Mouse (Mus musculus) mesoderm, embryonic 11.5 days (tissue): ENCODE measurements at regions not wholly inside any gene's neighbourhood (a gene's known extent, or its start where the extent isn't known, plus 50 kb on each side); places are given as distances from the start of the nearest gene placed in this dataset.
A peak's percentile ranks its signal among the peaks of the same experiment; 100 is the strongest.

ENCODE experiments used
- DNase-seq: peaks from one replicate; pipeline ENCODE4 v3.0.0-alpha.2; 2012; ENCODE audit warnings: low read depth, low spot score

- no peak for DNase-seq
These were observed 207.8 kb upstream of the Klf4 start for GRCm38 (mm10) chr4:55740062-55740461.

- DNase-seq, result no peak
These were observed 206.4 kb upstream of the Klf4 start for GRCm38 (mm10) chr4:55738714-55739113.

- DNase-seq, result no peak
These were observed 203.2 kb upstream of the Klf4 start for GRCm38 (mm10) chr4:55735453-55735852.

GRCm38 (mm10) chr4:55734331-55734730 is 202.1 kb upstream of the Klf4 start:
- DNase-seq, result no peak

GRCm38 (mm10) chr4:55733223-55733622 is 201.0 kb upstream of the Klf4 start:
- no peak for DNase-seq

- no peak for DNase-seq
These were observed 199.7 kb upstream of the Klf4 start for GRCm38 (mm10) chr4:55732006-55732405.

- DNase-seq, result no peak
These were observed 198.0 kb upstream of the Klf4 start for GRCm38 (mm10) chr4:55730266-55730665.

GRCm38 (mm10) chr4:55727178-55727577 is 194.9 kb upstream of the Klf4 start:
- DNase-seq, result no peak

GRCm38 (mm10) chr4:55726081-55726480 is 193.8 kb upstream of the Klf4 start:
- no peak for DNase-seq

GRCm38 (mm10) chr4:55724286-55724685 is 192.0 kb upstream of the Klf4 start:
- no peak for DNase-seq

- DNase-seq, result no peak
These were observed 190.9 kb upstream of the Klf4 start for GRCm38 (mm10) chr4:55723124-55723523.

GRCm38 (mm10) chr4:55722388-55722787 is 190.1 kb upstream of the Klf4 start:
- DNase-seq, result no peak

GRCm38 (mm10) chr4:55721834-55722233 is 189.6 kb upstream of the Klf4 start:
- DNase-seq, result no peak

- no peak for DNase-seq
These were observed 186.2 kb upstream of the Klf4 start for GRCm38 (mm10) chr4:55718438-55718837.

- DNase-seq, result no peak
These were observed 183.9 kb upstream of the Klf4 start for GRCm38 (mm10) chr4:55716161-55716651.

- DNase-seq, result peak; percentile 25
These were observed 179.5 kb upstream of the Klf4 start for GRCm38 (mm10) chr4:55711500-55712341.

GRCm38 (mm10) chr4:55710476-55710875 is 178.2 kb upstream of the Klf4 start:
- no peak for DNase-seq

- DNase-seq, result no peak
These were observed 176.5 kb upstream of the Klf4 start for GRCm38 (mm10) chr4:55708808-55709207.

- DNase-seq, result no peak
These were observed 175.7 kb upstream of the Klf4 start for GRCm38 (mm10) chr4:55707916-55708315.

GRCm38 (mm10) chr4:55704921-55705320 is 172.7 kb upstream of the Klf4 start:
- DNase-seq, result no peak

GRCm38 (mm10) chr4:55703346-55703916 is 171.2 kb upstream of the Klf4 start:
- DNase-seq, result no peak

- no peak for DNase-seq
These were observed 169.1 kb upstream of the Klf4 start for GRCm38 (mm10) chr4:55701334-55701733.

- DNase-seq, result no peak
These were observed 167.7 kb upstream of the Klf4 start for GRCm38 (mm10) chr4:55699917-55700316.
